Mouse (Mus musculus) forebrain, embryonic 15.5 days (tissue): Measurements from ENCODE around the gene Stk10. TPM values are rescaled to one million over a fixed set of nuclear protein-coding genes. Genes with fewer than 3 reads are reported as not detected.
"Not testable (repeated sequence)": the region's sequence is repeated elsewhere in the genome, so short reads cannot be mapped to it uniquely, and the experiment has no call there.

Experiments used
- ATAC-seq: fragments of 200-750 bp; cut with Nextera tagmentation; replicated peaks from 2 replicates; pipeline ENCODE4 v1.8.0; 2017; ENCODE audit warnings: mild to moderate bottlenecking, moderate TSS enrichment, moderate library complexity
- H3K27ac ChIP-seq: fragments of 300-500 bp; sonication (generic); replicated peaks from 2 replicates; pipeline ENCODE4 v1.5.1; 2015; ENCODE audit warnings: mild to moderate bottlenecking, inconsistent platforms
- H3K27me3 ChIP-seq: fragments of 300-500 bp; sonication (generic); 2 replicates; pipeline ENCODE4 v1.6.1; 2015; ENCODE audit warnings: inconsistent platforms
- H3K36me3 ChIP-seq: fragments of 300-500 bp; sonication (generic); 2 replicates; pipeline ENCODE4 v1.6.1; 2015; ENCODE audit warnings: mild to moderate bottlenecking, inconsistent platforms
- H3K4me1 ChIP-seq: fragments of 300-500 bp; sonication (generic); 2 replicates; pipeline ENCODE4 v1.6.1; 2015; ENCODE audit warnings: inconsistent platforms
- H3K4me2 ChIP-seq: fragments of 300-500 bp; sonication (generic); replicated peaks from 2 replicates; pipeline ENCODE4 v1.6.1; 2015; ENCODE audit warnings: mild to moderate bottlenecking, inconsistent platforms
- H3K4me3 ChIP-seq: fragments of 300-500 bp; sonication (generic); 2 replicates; pipeline ENCODE4 v1.5.1; 2015; ENCODE audit warnings: mild to moderate bottlenecking, inconsistent platforms
- H3K9ac ChIP-seq: fragments of 300-500 bp; sonication (generic); replicated peaks from 2 replicates; pipeline ENCODE4 v1.6.1; 2015; ENCODE audit warnings: mild to moderate bottlenecking, inconsistent platforms
- H3K9me3 ChIP-seq: fragments of 300-500 bp; sonication (generic); 2 replicates; pipeline ENCODE4 v1.6.1; 2016; ENCODE audit warnings: inconsistent platforms
- WGBS: fragments of 180-500 bp; shearing (Covaris S2); methylation state at CpG from one replicate; pipeline ENCODE4 v1.1.7; 2015; ENCODE audit warnings: mixed read lengths; 5-methylcytosine and 5-hydroxymethylcytosine counted together
- polyA plus RNA-seq: library from polyadenylated mRNA; unstranded; fragments of >200 nt; fragmentation: Nextera tagmentation; extraction: Ambion mirVana; gene quantifications from 2 replicates; pipeline ENCODE4 v1.2.1, GENCODE M21; 2015

Gene Stk10
- polyA plus RNA-seq, 1 experiment from 2014 or later = 2.1 TPM

DNA sequence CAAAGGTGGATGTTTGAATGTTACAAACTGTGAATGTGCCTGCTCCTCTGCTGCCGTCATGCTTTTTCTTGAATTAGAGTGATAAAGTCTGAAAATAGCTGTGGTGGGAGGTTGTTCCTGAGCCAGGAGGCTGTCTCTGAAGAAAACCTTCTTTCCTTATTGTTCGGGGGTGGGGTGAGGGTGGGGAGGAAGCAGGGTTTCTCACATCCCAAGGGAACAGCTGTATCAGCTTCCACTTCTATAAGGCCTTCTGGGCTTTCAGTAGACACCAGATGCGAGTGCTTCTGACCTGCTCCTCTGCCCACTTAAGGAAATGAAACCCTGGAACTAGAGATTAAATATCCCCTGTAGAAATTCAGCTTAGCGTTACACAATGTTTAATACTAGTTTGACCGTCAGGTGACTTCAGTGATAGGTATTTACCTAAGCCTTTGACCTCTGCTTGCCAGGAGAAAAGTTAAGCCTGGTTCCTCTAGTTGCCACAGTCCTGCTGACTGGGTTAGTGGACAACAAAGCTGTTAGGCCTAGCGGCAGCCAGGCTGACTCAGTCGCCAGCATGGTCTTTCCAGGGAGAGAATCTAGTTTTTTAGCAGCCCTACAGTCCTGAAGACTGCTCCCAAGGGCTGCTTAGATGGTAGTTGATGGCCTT is 27.9 kb upstream of the Stk10 start:
- Histone ChIP-seq H3K27ac (no peak overlapping the region), H3K27me3 (no peaks in the 10 kb centered on the region), H3K4me2 (no peak overlapping the region), H3K9me3 (no peaks in the 10 kb centered on the region), H3K9ac (no peak overlapping the region), H3K4me3 (no peak overlapping the region), H3K4me1 (no peaks in the 10 kb centered on the region; the same call in 1 of the 2 replicates), H3K36me3 (peaks cover 3% of the 10 kb centered on the region; the same call in 1 of the 2 replicates)
- no peak for ATAC-seq
- WGBS = 87% methylated on average over 7 of the region's 7 CpGs

GRCm38 (mm10) chr11:32510930-32511329 is 22.2 kb upstream of the Stk10 start:
- 76% methylated on average over 1 of the region's 1 CpGs for WGBS
- Histone ChIP-seq H3K9me3 (no peaks in the 10 kb centered on the region), H3K9ac (no peak overlapping the region)

GRCm38 (mm10) chr11:32514853-32515252 is 18.3 kb upstream of the Stk10 start:
- not testable (repeated sequence) for H3K27ac ChIP-seq, H3K4me3 ChIP-seq, H3K9ac ChIP-seq, ATAC-seq, H3K4me1 ChIP-seq, H3K27me3 ChIP-seq, H3K4me2 ChIP-seq, H3K9me3 ChIP-seq, H3K36me3 ChIP-seq
- 90% methylated on average over 5 of the region's 5 CpGs for WGBS

More at GRCm38 (mm10) chr11:32510930-32511329, 22.2 kb upstream of the Stk10 start:
- Histone ChIP-seq H3K27ac (no peak overlapping the region), H3K27me3 (no peaks in the 10 kb centered on the region), H3K4me1 (no peaks in the 10 kb centered on the region; the same call in 1 of the 2 replicates), H3K36me3 (no peaks in the 10 kb centered on the region), H3K4me2 (no peak overlapping the region), H3K4me3 (no peak overlapping the region)
- no peak for ATAC-seq

- Histone ChIP-seq H3K4me3 (no peak overlapping the region), H3K4me2 (no peak overlapping the region), H3K27me3 (no peaks in the 10 kb centered on the region), H3K9ac (no peak overlapping the region), H3K27ac (peak overlapping the region; percentile 69), H3K4me1 (peaks cover 5% of the 10 kb centered on the region), H3K9me3 (no peaks in the 10 kb centered on the region), H3K36me3 (0 out of 2 replicates have a peak, but pooled peaks cover 4% of the 10 kb centered on the region)
- 81% methylated on average over 12 of the region's 12 CpGs for WGBS
- 0 out of 2 replicates have a peak, but pooled peaks have one; percentile 29 for ATAC-seq
Measured at GRCm38 (mm10) chr11:32516091-32516490, 17.0 kb upstream of the Stk10 start.

DNA sequence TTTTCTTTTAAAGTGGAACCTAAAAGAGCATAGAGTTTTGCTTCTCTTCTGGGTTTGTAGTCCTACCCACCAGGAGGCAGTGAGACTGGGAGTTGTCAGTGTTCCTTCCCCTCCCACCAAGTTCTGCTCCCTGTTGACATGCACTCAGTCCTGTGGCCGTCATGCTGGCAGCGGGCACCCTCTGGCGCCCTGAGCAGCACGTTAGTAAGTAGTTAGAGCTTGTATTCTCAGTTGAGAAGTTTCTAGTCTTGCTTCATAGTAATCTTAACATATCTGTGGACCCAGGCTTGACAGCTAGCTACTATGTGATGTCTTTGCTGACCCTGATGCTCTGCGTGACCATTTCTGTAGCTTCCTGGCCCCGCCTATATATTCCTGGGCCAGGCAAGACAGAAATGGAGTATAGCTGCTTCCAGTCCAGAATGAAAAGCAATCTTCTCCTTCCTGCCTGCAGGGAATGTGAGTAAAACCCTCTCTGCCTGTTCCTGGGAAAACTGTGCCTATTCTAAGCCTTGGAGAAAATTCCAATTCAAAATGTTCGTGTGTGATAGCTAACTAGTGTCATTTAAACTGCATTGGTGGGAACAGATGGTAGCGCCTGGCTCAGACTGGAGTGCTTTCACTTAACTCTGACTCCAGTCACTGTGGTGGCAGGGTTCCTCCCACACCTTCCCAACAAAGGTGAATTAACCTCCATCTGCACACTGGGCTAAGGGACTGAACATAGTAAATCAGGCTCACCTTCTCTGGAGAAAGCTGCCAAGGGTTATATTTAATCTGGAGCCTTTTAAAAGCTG is 16.0 kb upstream of the Stk10 start:
- 0 out of 2 replicates have a peak, but pooled peaks cover 4% of the 10 kb centered on the region for H3K36me3 ChIP-seq
- H3K4me1 ChIP-seq = peaks cover 5% of the 10 kb centered on the region
- H3K9ac ChIP-seq = no peak overlapping the region
- H3K4me3 ChIP-seq = no peak overlapping the region
- H3K27me3 ChIP-seq = no peaks in the 10 kb centered on the region
- no peak overlapping the region for H3K4me2 ChIP-seq
- peak; percentile 71 for ATAC-seq
- WGBS = 76% methylated on average over 8 of the region's 8 CpGs
- H3K9me3 ChIP-seq = no peaks in the 10 kb centered on the region
- H3K27ac ChIP-seq = peak overlapping the region; percentile 77

GRCm38 (mm10) chr11:32518770-32519169 is 14.3 kb upstream of the Stk10 start:
- Histone ChIP-seq H3K4me2 (no peak overlapping the region), H3K9ac (no peak overlapping the region), H3K4me3 (no peak overlapping the region), H3K9me3 (no peaks in the 10 kb centered on the region), H3K4me1 (peaks cover 5% of the 10 kb centered on the region), H3K36me3 (0 out of 2 replicates have a peak, but pooled peaks cover 4% of the 10 kb centered on the region), H3K27me3 (no peaks in the 10 kb centered on the region), H3K27ac (no peak overlapping the region)
- ATAC-seq = no peak
- WGBS = 89% methylated on average over 4 of the region's 4 CpGs

- no peak overlapping the region for H3K4me2 ChIP-seq
- H3K9me3 ChIP-seq = no peaks in the 10 kb centered on the region
- no peak overlapping the region for H3K4me3 ChIP-seq
- no peak overlapping the region for H3K9ac ChIP-seq
- no peaks in the 10 kb centered on the region for H3K27me3 ChIP-seq
- no peak overlapping the region for H3K27ac ChIP-seq
- WGBS = 100% methylated on average over 1 of the region's 1 CpGs
- no peak for ATAC-seq
- peaks cover 5% of the 10 kb centered on the region for H3K4me1 ChIP-seq
- H3K36me3 ChIP-seq = 0 out of 2 replicates have a peak, but pooled peaks cover 4% of the 10 kb centered on the region
Measured at GRCm38 (mm10) chr11:32519354-32519753, 13.8 kb upstream of the Stk10 start.

DNA sequence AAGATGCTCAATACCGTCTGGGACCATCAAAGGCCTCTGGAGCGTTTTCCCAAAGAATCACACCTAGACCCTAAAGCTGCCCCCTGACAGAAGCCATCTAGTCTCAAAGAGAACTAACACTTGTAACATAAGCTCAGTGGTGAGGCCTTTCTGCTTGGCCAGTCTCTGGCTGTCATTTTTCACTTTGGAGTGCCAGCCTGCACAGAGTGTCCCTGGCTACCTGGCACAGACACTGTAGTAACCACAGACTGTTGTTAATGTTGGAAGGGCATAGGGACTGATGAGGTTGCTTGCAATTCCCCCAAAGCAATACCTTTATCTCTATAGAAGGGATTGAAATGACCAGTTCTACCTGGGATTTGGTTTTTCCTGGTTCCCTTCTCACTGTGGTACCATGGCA is 11.9 kb upstream of the Stk10 start:
- H3K27me3 ChIP-seq = no peaks in the 10 kb centered on the region
- WGBS = 88% methylated on average over 2 of the region's 2 CpGs
- H3K9ac ChIP-seq = no peak overlapping the region
- ATAC-seq = no peak
- no peak overlapping the region for H3K27ac ChIP-seq
- H3K4me3 ChIP-seq = no peak overlapping the region
- no peaks in the 10 kb centered on the region for H3K9me3 ChIP-seq
- no peak overlapping the region for H3K4me2 ChIP-seq
- H3K36me3 ChIP-seq = 0 out of 2 replicates have a peak, but pooled peaks cover 2% of the 10 kb centered on the region
- H3K4me1 ChIP-seq = peaks cover 5% of the 10 kb centered on the region

DNA sequence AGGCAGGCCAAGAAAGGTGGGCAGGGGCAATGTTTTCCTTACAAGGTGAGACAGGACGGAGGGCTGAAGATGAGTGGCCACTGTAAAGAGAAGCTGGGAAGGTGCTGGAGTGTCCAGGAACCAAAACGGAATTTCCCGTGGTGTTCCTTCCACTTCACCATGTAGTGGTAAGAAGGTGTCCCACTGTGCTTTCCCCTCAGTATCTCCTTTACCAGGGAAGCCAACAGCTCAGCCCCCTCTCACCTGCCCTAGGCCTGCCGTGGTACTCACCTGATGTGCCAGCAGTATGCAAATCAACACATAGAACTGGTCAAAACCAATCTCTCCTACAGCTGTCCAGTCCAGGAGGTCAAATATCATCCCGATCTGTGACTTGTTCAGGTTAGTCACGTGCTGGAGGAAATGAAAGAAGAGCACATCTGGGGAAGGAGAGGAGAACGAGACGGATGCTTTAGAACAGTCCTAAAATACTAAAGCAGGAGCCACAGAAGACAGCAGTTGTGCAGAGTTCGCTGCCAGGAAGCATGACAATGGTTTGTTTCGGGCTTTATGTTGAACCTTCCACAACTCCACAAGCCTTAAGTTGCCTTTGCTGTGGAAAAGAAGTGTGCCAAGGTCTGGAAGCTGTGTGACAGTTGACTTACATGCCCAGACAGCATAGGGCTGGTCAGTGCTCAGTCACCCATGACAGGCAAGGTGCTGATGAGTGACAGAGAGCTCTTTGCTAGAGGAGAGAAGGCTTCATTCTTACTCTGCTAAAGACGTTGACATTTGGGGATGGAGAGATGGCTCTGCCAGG is 8.8 kb upstream of the Stk10 start:
- Histone ChIP-seq H3K4me3 (no peak overlapping the region), H3K9me3 (no peaks in the 10 kb centered on the region), H3K36me3 (no peaks in the 10 kb centered on the region), H3K27me3 (no peaks in the 10 kb centered on the region), H3K4me1 (no peaks in the 10 kb centered on the region), H3K4me2 (no peak overlapping the region), H3K9ac (no peak overlapping the region), H3K27ac (no peak overlapping the region)
- no peak for ATAC-seq
- WGBS = 89% methylated on average over 11 of the region's 11 CpGs

- no peak overlapping the region for H3K9ac ChIP-seq
- H3K9me3 ChIP-seq = no peaks in the 10 kb centered on the region
- ATAC-seq = no peak
- no peaks in the 10 kb centered on the region for H3K36me3 ChIP-seq
- H3K4me3 ChIP-seq = no peak overlapping the region
- 88% methylated on average over 4 of the region's 4 CpGs for WGBS
- no peaks in the 10 kb centered on the region for H3K27me3 ChIP-seq
- H3K4me2 ChIP-seq = no peak overlapping the region
- H3K27ac ChIP-seq = no peak overlapping the region
- H3K4me1 ChIP-seq = peaks cover 4% of the 10 kb centered on the region
Measured at GRCm38 (mm10) chr11:32527006-32527405, 6.1 kb upstream of the Stk10 start.

- Histone ChIP-seq H3K27ac (no peak overlapping the region), H3K4me1 (peaks cover 22% of the 10 kb centered on the region), H3K4me2 (no peak overlapping the region), H3K9me3 (no peaks in the 10 kb centered on the region), H3K27me3 (no peaks in the 10 kb centered on the region), H3K36me3 (no peaks in the 10 kb centered on the region), H3K4me3 (no peak overlapping the region), H3K9ac (no peak overlapping the region)
- WGBS = 83% methylated on average over 1 of the region's 1 CpGs
- no peak for ATAC-seq
Measured at GRCm38 (mm10) chr11:32530151-32530550, 3.0 kb upstream of the Stk10 start.
